Mouse (Mus musculus): Measurements from ENCODE around the gene Acsl5.

Gene Acsl5

GRCm38 (mm10) chr19:55251383-55252124 is at the start of gene Acsl5:
TSS of gene Acsl5 (plus strand) at chr19:55251938.
- DNase-seq, result no peak

GRCm38 (mm10) chr19:55206482-55207138 is 45.1 kb upstream of the Acsl5 start:
- peak; percentile 70 for DNase-seq

GRCm38 (mm10) chr19:55207205-55207604 is 44.5 kb upstream of the Acsl5 start:
- no peak for DNase-seq

- DNase-seq, result no peak
Measured at GRCm38 (mm10) chr19:55207746-55208538, 43.8 kb upstream of the Acsl5 start.

GRCm38 (mm10) chr19:55208654-55209053 is 43.1 kb upstream of the Acsl5 start:
- DNase-seq, result no peak

- no peak for DNase-seq
Measured at GRCm38 (mm10) chr19:55209084-55209483, 42.7 kb upstream of the Acsl5 start.

GRCm38 (mm10) chr19:55211698-55212097 is 40.0 kb upstream of the Acsl5 start:
- DNase-seq, result no peak

GRCm38 (mm10) chr19:55213617-55214340 is 38.0 kb upstream of the Acsl5 start:
- DNase-seq, result no peak

- no peak for DNase-seq
Measured at GRCm38 (mm10) chr19:55216876-55217275, 34.9 kb upstream of the Acsl5 start.

- no peak for DNase-seq
Measured at GRCm38 (mm10) chr19:55217365-55217764, 34.4 kb upstream of the Acsl5 start.

- peak; percentile 91 for DNase-seq
Measured at GRCm38 (mm10) chr19:55218192-55218739, 33.5 kb upstream of the Acsl5 start.

GRCm38 (mm10) chr19:55218741-55219221 is 33.0 kb upstream of the Acsl5 start:
- no peak for DNase-seq

GRCm38 (mm10) chr19:55219359-55219758 is 32.4 kb upstream of the Acsl5 start:
- DNase-seq, result no peak

- no peak for DNase-seq
Measured at GRCm38 (mm10) chr19:55221208-55221607, 30.5 kb upstream of the Acsl5 start.

- no peak for DNase-seq
Measured at GRCm38 (mm10) chr19:55222268-55222667, 29.5 kb upstream of the Acsl5 start.

- no peak for DNase-seq
Measured at GRCm38 (mm10) chr19:55226621-55227020, 25.1 kb upstream of the Acsl5 start.

GRCm38 (mm10) chr19:55227135-55227534 is 24.6 kb upstream of the Acsl5 start:
- DNase-seq, result no peak

GRCm38 (mm10) chr19:55231081-55231480 is 20.7 kb upstream of the Acsl5 start:
- DNase-seq, result no peak

GRCm38 (mm10) chr19:55232136-55232535 is 19.6 kb upstream of the Acsl5 start:
- no peak for DNase-seq

GRCm38 (mm10) chr19:55236026-55236425 is 15.7 kb upstream of the Acsl5 start:
- DNase-seq, result no peak

GRCm38 (mm10) chr19:55236564-55236963 is 15.2 kb upstream of the Acsl5 start:
- DNase-seq, result no peak

- no peak for DNase-seq
Measured at GRCm38 (mm10) chr19:55239766-55240426, 11.8 kb upstream of the Acsl5 start.
